Mouse (Mus musculus) heart, adult 2 months (tissue): ENCODE measurements around the gene Fev. TPM values are rescaled to one million over a fixed set of nuclear protein-coding genes. Genes with fewer than 3 reads are reported as not detected.

Experiments used
- DNase-seq, 2 experiments: peaks; one replicate each; pipeline ENCODE4 v3.0.0; 2021
- H3K27ac ChIP-seq: fragments of 200-600 bp; 2 replicates; pipeline ENCODE4 v1.8.1; 2022
- H3K27me3 ChIP-seq: fragments of 200-500 bp; 2 replicates; pipeline ENCODE4 v1.6.1; 2012; ENCODE audit warnings: mild to moderate bottlenecking, low read length, inconsistent platforms, mixed read lengths; ENCODE audit not compliant: control insufficient read depth, insufficient read depth
- H3K36me3 ChIP-seq: fragments of 200-500 bp; 2 replicates; pipeline ENCODE4 v1.6.1; 2012; ENCODE audit warnings: low read length, inconsistent platforms; ENCODE audit not compliant: control insufficient read depth, insufficient read depth
- H3K4me1 ChIP-seq: fragments of 200-500 bp; 2 replicates; pipeline ENCODE4 v1.6.1; 2011; ENCODE audit warnings: low read length; ENCODE audit not compliant: control insufficient read depth, insufficient read depth
- H3K4me3 ChIP-seq: fragments of 200-600 bp; 2 replicates; pipeline ENCODE4 v1.8.1; 2022
- H3K79me2 ChIP-seq: fragments of 200-500 bp; replicated peaks from 2 replicates; pipeline ENCODE4 v1.6.1; 2012; ENCODE audit warnings: mild to moderate bottlenecking, inconsistent platforms, low read length, moderate library complexity, mixed read lengths; ENCODE audit not compliant: control insufficient read depth, insufficient read depth
- H3K9ac ChIP-seq: fragments of 200-500 bp; 2 replicates; pipeline ENCODE4 v1.6.1; 2012; ENCODE audit warnings: low read depth, mild to moderate bottlenecking, control low read depth, inconsistent platforms, low read length, mixed read lengths
- CTCF ChIP-seq: fragments of 200-600 bp; IDR thresholded peaks from 2 replicates; pipeline ENCODE4 v1.8.1; 2022; ENCODE audit warnings: antibody characterized with exemption, mild to moderate bottlenecking, moderate library complexity
- EP300 ChIP-seq: fragments of 200-500 bp; IDR thresholded peaks from 2 replicates; pipeline ENCODE4 v1.6.1; 2011; ENCODE audit warnings: low read depth, low read length, control low read depth; ENCODE audit not compliant: insufficient read depth
- POLR2A ChIP-seq: fragments of 200-500 bp; IDR thresholded peaks from 2 replicates; pipeline ENCODE4 v1.6.1; 2011; ENCODE audit warnings: mild to moderate bottlenecking, low read depth, low read length, control low read depth; ENCODE audit not compliant: insufficient read depth
- WGBS: fragments of 180-500 bp; shearing (Covaris S2); methylation state at CpG from one replicate; pipeline ENCODE4 v1.1.7; 2018; 5-methylcytosine and 5-hydroxymethylcytosine counted together
- intact Hi-C: fragments of 180-260 bp; cut with DNase I; formaldehyde crosslinking; loops from one replicate; pipeline ENCODE4 v1.15.1; 2025
- polyA plus RNA-seq: library from polyadenylated mRNA; depleted of rRNA; stranded (reverse); fragments of >200 nt; gene quantifications from 2 replicates; pipeline ENCODE4 v1.2.3, GENCODE M21; 2012
- total RNA-seq, 2 experiments: library from RNA; stranded (reverse); gene quantifications; 2 replicates each; pipeline ENCODE4 v1.2.3; 2021

Gene Fev
- total and polyA plus RNA-seq, 3 experiments, result 0.10 TPM; not detected in 2

DNA sequence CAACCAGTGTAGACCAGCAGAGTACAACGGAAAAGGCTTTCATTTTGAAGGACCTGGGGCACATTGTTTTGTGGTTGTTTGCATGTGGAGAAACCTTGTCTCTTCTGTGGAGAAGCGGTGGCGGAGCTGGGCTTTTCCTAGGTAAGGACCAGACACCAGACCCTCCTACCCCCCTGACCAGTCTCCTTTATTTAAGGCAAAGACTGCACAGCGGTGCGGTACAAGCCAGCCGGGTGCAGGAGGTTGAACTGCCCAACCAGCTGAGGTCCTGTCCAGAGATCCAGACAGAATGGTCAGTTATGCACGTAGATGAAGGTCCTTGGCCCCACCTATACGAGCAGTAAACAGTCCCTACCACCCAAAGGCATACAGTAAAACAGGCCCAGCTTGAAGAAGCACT, 2.4 kb downstream of the Fev start:
- Histone ChIP-seq H3K27ac (no peak overlapping the region), H3K36me3 (no peaks in the 10 kb centered on the region), H3K4me3 (no peak overlapping the region), H3K79me2 (no peaks in the 10 kb centered on the region), H3K27me3 (peaks cover 28% of the 10 kb centered on the region), H3K9ac (no peak overlapping the region), H3K4me1 (no peaks in the 10 kb centered on the region; the same call in 1 of the 2 replicates)
- TF ChIP-seq POLR2A (no peak), CTCF (no peak), EP300 (no peak)
- intact Hi-C loops, result no loop called here
- WGBS, result 16% methylated on average over 8 of the region's 8 CpGs
- DNase-seq, result no peak

DNA sequence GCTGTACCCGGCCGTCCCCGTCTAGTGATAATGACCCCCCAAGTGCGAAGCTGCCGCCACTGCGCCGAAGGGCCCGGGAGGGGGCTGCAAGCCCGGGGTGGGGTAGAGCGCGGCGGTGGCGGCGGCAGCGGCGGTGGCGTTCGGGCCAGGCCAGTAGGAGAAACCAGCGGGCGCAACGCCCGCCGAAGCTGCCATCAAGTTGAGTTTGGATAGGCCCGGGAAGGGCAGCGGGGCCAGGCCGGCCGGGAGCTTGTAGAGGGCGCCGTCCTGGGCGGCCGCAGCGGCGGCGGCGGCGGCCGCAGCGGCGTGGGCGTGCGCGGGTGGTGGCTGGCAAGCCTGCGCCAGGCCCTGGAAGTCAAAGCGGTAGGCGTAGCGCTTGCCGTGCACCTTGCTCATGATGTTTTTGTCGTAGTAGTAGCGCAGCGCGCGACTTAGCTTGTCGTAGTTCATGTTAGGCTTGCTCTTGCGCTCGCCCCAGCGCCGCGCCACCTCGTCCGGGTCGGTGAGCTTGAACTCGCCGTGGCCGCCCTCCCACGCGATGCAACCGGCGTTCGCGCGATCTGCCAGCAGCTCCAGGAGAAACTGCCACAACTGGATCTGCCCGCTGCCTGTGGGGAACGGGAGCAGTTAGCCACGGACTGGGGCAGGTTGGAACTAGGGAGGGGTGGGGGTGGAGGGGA, 3.0 kb downstream of the Fev start:
- Histone ChIP-seq H3K9ac (no peak overlapping the region), H3K4me1 (no peaks in the 10 kb centered on the region; the same call in 1 of the 2 replicates), H3K27me3 (peaks cover 28% of the 10 kb centered on the region), H3K4me3 (peak overlapping the region; percentile 40), H3K27ac (no peak overlapping the region), H3K79me2 (no peaks in the 10 kb centered on the region), H3K36me3 (no peaks in the 10 kb centered on the region)
- no peak for DNase-seq
- intact Hi-C loops, result no loop called here
- 3% methylated on average over 74 of the region's 74 CpGs for WGBS
- no peak for TF ChIP-seq POLR2A

DNA sequence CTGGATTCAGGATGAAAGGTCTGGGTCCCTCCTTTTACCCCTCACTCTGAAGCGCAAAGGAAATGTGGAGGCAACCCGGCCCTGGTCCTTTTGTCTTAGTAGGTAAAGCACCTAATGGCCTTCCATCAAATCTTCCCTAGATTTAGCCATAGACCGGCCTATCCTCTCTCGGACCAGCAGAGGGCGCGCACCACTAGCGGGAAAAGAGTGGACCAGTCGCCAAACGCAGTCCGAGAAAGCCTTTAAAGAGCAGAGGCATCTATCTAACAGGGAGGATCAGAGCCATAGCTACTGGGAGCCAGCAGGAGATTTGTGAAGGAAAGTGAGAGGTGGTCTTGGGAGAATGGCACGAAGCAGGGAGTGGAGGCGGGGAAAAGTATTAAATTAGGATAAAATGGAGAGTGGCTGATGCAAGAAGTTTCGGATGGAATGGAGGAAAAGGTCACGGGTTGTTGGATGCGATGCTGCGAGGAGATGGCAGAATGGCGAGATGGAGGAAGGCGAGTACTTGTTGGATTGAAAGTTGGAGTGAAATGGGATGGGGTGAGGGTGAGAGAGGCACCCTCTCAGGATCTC, 4.3 kb downstream of the Fev start:
- WGBS, result 6% methylated on average over 18 of the region's 18 CpGs
- no peak overlapping the region for H3K9ac ChIP-seq
- intact Hi-C loops, result loop anchor here (2.0 kb wide), 1 partner anchor 136 kb away; no protein-coding TSS in a partner anchor
- TF ChIP-seq CTCF (peak; percentile 89), EP300 (no peak)
- H3K79me2 ChIP-seq, result no peaks in the 10 kb centered on the region
- no peak overlapping the region for H3K4me3 ChIP-seq
- H3K27me3 ChIP-seq, result peaks cover 26% of the 10 kb centered on the region
- DNase-seq, result peak; percentile 62 to 72
- no peaks in the 10 kb centered on the region; the same call in 1 of the 2 replicates for H3K4me1 ChIP-seq
- no peak overlapping the region for H3K27ac ChIP-seq
- H3K36me3 ChIP-seq, result no peaks in the 10 kb centered on the region

DNA sequence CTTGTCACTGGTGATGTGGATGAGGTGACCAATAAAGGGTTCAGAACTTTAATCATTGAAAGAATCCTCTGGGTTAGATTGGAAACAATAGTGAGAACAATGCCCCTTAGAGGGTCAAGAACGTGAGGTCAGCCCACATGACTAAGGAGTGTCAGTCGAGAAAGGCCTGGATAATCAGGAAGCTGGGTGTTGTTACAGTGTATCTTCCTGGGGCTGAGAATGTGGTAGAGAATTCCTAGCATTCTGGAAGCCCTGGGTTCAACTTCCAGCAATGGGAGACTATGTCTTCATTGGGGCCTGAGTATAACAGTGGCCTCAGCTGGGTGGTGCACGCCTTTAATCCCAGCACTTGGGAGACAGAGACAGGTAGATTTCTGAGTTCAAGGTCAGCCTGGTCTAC, 8.0 kb downstream of the Fev start:
- Histone ChIP-seq H3K79me2 (no peaks in the 10 kb centered on the region), H3K27ac (no peak overlapping the region), H3K4me1 (no peaks in the 10 kb centered on the region), H3K36me3 (no peaks in the 10 kb centered on the region), H3K4me3 (no peak overlapping the region), H3K9ac (no peak overlapping the region), H3K27me3 (peaks cover 6% of the 10 kb centered on the region; the same call in 1 of the 2 replicates)
- intact Hi-C loops, result no loop called here
- 32% methylated on average over 3 of the region's 3 CpGs for WGBS
- no peak for TF ChIP-seq CTCF
- no peak for TF ChIP-seq POLR2A
- TF ChIP-seq EP300, result no peak
- DNase-seq, result no peak

DNA sequence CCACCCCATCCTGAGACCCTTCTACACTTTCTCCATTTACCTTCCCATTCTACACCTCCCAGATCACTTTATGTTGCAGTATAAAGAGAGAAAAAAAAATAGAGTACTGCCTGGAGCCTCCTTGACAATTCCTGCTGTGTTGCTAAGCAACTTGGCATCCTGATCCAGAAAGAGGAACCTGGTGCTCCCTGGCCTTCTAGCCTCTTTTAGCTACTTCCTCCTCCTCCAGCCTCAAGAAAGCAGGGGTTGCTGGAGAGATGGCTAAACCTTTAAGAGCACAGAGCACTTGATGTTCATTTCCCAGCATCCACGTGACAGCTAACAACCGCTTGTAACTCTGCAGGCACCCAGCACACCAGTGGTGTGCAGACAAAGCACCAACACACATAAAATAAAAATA, 13.0 kb downstream of the Fev start:
- Histone ChIP-seq H3K79me2 (no peaks in the 10 kb centered on the region), H3K27me3 (0 out of 2 replicates have a peak, but pooled peaks cover 1% of the 10 kb centered on the region), H3K4me1 (no peaks in the 10 kb centered on the region), H3K9ac (no peak overlapping the region), H3K4me3 (no peak overlapping the region), H3K27ac (no peak overlapping the region), H3K36me3 (no peaks in the 10 kb centered on the region)
- 58% methylated on average over 2 of the region's 2 CpGs for WGBS
- no peak for DNase-seq
- intact Hi-C loops, result no loop called here
- TF ChIP-seq POLR2A (no peak), CTCF (no peak), EP300 (no peak)

DNA sequence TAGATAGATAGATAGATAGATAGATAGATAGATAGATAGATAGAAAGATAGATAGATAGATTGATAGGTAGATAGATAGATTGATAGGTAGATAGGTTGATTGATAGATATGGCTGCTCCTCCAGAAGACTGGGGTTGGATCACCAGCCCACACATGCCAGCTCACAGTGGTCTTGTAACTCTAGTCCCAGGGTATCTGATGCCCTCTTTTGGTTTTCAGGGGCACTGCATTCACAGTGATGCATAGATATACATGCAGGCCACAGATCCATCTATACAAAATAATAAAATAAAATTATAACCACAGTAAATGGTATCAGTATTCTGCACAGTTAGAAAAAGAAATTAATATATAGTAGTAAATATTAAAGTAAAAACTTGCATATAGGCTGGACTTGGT, 23.4 kb downstream of the Fev start:
- H3K79me2 ChIP-seq, result no peaks in the 10 kb centered on the region
- H3K9ac ChIP-seq, result no peak overlapping the region
- DNase-seq, result no peak
- TF ChIP-seq POLR2A, result no peak
- TF ChIP-seq EP300, result no peak
- no peak for TF ChIP-seq CTCF
- no peaks in the 10 kb centered on the region for H3K36me3 ChIP-seq
- H3K4me3 ChIP-seq, result no peak overlapping the region
- intact Hi-C loops, result no loop called here
- H3K27ac ChIP-seq, result no peak overlapping the region
- H3K4me1 ChIP-seq, result no peaks in the 10 kb centered on the region
- peaks cover 7% of the 10 kb centered on the region for H3K27me3 ChIP-seq
